ENCODE assay signal across 24 mouse cellular contexts in genomic region chr15:81553455-81553854, GRCm38 (mm10). TPM values are rescaled to one million over a fixed set of nuclear protein-coding genes. Genes with fewer than 3 reads are reported as not detected.
A peak's percentile ranks its signal among the peaks of the same experiment; 100 is the strongest.
DNase-seq lines count a peak whose midpoint lies in the region; ATAC-seq and TF ChIP-seq lines count a peak whose summit lies in the region.
"Had no signal": no experiment of that assay in that cellular context is flagged by ENCODE, and none has a peak within 500 bp of the region (broad histone marks: within the 10 kb centered on the region; RNA-seq: fewer than 3 reads in every experiment).

No protein-coding gene starts in this region.

- 66% methylated on average over 1 of the region's 1 CpGs for WGBS in intestine, embryonic 15.5 days
- 75% methylated on average over 1 of the region's 1 CpGs for WGBS in intestine, postnatal 0 days
- 26% methylated on average over 1 of the region's 1 CpGs for WGBS in small intestine, adult 2 months
- 91% methylated on average over 1 of the region's 1 CpGs for WGBS in kidney, embryonic 16.5 days

- no peak for DNase-seq in gastrocnemius, postnatal 10 days
- DNase-seq in urinary bladder, postnatal 25 days (ENCODE audit: low spot score) = no peak
- DNase-seq: adrenal gland, adult 8-10 months; adrenal gland, postnatal 14 days; adrenal gland, postnatal 36 days; cerebellum, adult 11-12 months; cerebellum, adult 2 months; cerebellum, adult 9-11 months; cerebellum, postnatal 14 days; cerebellum, postnatal 36 days; embryo, embryonic 11 days had no signal

- H3K36me3 ChIP-seq in intestine, embryonic 15.5 days = no peaks in the 10 kb centered on the region
- no peaks in the 10 kb centered on the region for H3K36me3 ChIP-seq in intestine, postnatal 0 days (ENCODE audit: control insufficient read depth, insufficient read depth)
- no peaks in the 10 kb centered on the region for H3K36me3 ChIP-seq in small intestine, adult 2 months (ENCODE audit: control insufficient read depth, insufficient read depth, low read length)
- no peaks in the 10 kb centered on the region for H3K36me3 ChIP-seq in kidney, embryonic 16.5 days (ENCODE audit: insufficient read depth, low read length)
- H3K36me3 ChIP-seq: embryonic facial prominence, embryonic 13.5 days; embryonic facial prominence, embryonic 15.5 days; forebrain, embryonic 10.5 days; forebrain, embryonic 12.5 days had no signal

- ATAC-seq in intestine, embryonic 15.5 days = peak; percentile 57
- peak; percentile 76 for ATAC-seq in intestine, postnatal 0 days
- no peak for ATAC-seq in kidney, embryonic 16.5 days (ENCODE audit: low FRiP score, low TSS enrichment)
- ATAC-seq: activated CD4-positive, CD25-positive, alpha-beta regulatory T cell, adult 4 months; forebrain, embryonic 14.5 days; forebrain, embryonic 16.5 days; Patski had no signal

- no peak overlapping the region for H3K4me2 ChIP-seq in intestine, embryonic 15.5 days (replicated peaks)
- no peak overlapping the region for H3K4me2 ChIP-seq in intestine, postnatal 0 days (replicated peaks; ENCODE audit: low read depth)
- H3K4me2 ChIP-seq in kidney, embryonic 16.5 days (replicated peaks; ENCODE audit: low read depth, low read length) = no peak overlapping the region
- H3K4me2 ChIP-seq: embryonic facial prominence, embryonic 13.5 days; embryonic facial prominence, embryonic 15.5 days; forebrain, embryonic 12.5 days had no signal

- no peak for TF ChIP-seq POLR2A in small intestine, adult 2 months (IDR thresholded peaks at IDR 0.05; ENCODE audit: low read depth, low read length)

- no peak overlapping the region for H3K9ac ChIP-seq in intestine, embryonic 15.5 days
- H3K9ac ChIP-seq in intestine, postnatal 0 days (ENCODE audit: low read depth, low read length) = no peak overlapping the region
- H3K9ac ChIP-seq in kidney, embryonic 16.5 days (replicated peaks; ENCODE audit: low read length) = no peak overlapping the region
- H3K9ac ChIP-seq: embryonic facial prominence, embryonic 13.5 days; embryonic facial prominence, embryonic 15.5 days; forebrain, embryonic 12.5 days had no signal

- TF ChIP-seq CTCF in intestine, postnatal 0 days (IDR thresholded peaks at IDR 0.05; ENCODE audit: low read depth) = no peak
- no peak for TF ChIP-seq CTCF in small intestine, adult 2 months (IDR thresholded peaks at IDR 0.05; ENCODE audit: extremely low read depth, insufficient read length, insufficient replicate concordance, low read depth, low read length)

- no peak overlapping the region for H3K4me3 ChIP-seq in intestine, embryonic 15.5 days (replicated peaks)
- H3K4me3 ChIP-seq in intestine, postnatal 0 days (ENCODE audit: low read depth, low read length) = no peak overlapping the region
- no peak overlapping the region for H3K4me3 ChIP-seq in small intestine, adult 2 months (ENCODE audit: low read depth, low read length)
- H3K4me3 ChIP-seq in kidney, embryonic 16.5 days (ENCODE audit: low read length) = no peak overlapping the region
- H3K4me3 ChIP-seq: embryonic facial prominence, embryonic 13.5 days; embryonic facial prominence, embryonic 15.5 days; erythroblast, embryonic 14.5 days; forebrain, embryonic 10.5 days; forebrain, embryonic 12.5 days had no signal

- no peak overlapping the region for H3K27ac ChIP-seq in intestine, embryonic 15.5 days
- 0 out of 2 replicates have a peak overlapping the region, but pooled peaks have one; percentile 3 for H3K27ac ChIP-seq in intestine, postnatal 0 days (ENCODE audit: low read depth, low read length)
- peak overlapping the region; percentile 69 for H3K27ac ChIP-seq in small intestine, adult 2 months (ENCODE audit: insufficient read depth, low read depth, low read length)
- no peak overlapping the region for H3K27ac ChIP-seq in kidney, embryonic 16.5 days (ENCODE audit: low read length)
- H3K27ac ChIP-seq: embryonic facial prominence, embryonic 13.5 days; embryonic facial prominence, embryonic 15.5 days; forebrain, embryonic 10.5 days; forebrain, embryonic 12.5 days had no signal

- no peaks in the 10 kb centered on the region for H3K9me3 ChIP-seq in intestine, embryonic 15.5 days
- no peaks in the 10 kb centered on the region for H3K9me3 ChIP-seq in intestine, postnatal 0 days (ENCODE audit: control insufficient read depth)
- 0 out of 2 replicates have a peak, but pooled peaks cover 2% of the 10 kb centered on the region for H3K9me3 ChIP-seq in kidney, embryonic 16.5 days (ENCODE audit: low read length)
- H3K9me3 ChIP-seq: embryonic facial prominence, embryonic 13.5 days; embryonic facial prominence, embryonic 15.5 days; forebrain, embryonic 10.5 days; forebrain, embryonic 12.5 days had no signal

- H3K4me1 ChIP-seq in intestine, embryonic 15.5 days (replicated peaks) = peaks cover 3% of the 10 kb centered on the region; the same call in 1 of the 2 replicates
- H3K4me1 ChIP-seq in intestine, postnatal 0 days (replicated peaks; ENCODE audit: control insufficient read depth, insufficient read depth, low read length) = no peaks in the 10 kb centered on the region
- peaks cover 3% of the 10 kb centered on the region; the same call in 1 of the 2 replicates for H3K4me1 ChIP-seq in small intestine, adult 2 months (ENCODE audit: control insufficient read depth, insufficient read depth, insufficient read length, low read length)
- H3K4me1 ChIP-seq in kidney, embryonic 16.5 days (ENCODE audit: insufficient read depth, low read length) = peaks cover 3% of the 10 kb centered on the region; the same call in 1 of the 2 replicates
- H3K4me1 ChIP-seq: embryonic facial prominence, embryonic 13.5 days; embryonic facial prominence, embryonic 15.5 days; forebrain, embryonic 12.5 days had no signal

- no peaks in the 10 kb centered on the region for H3K27me3 ChIP-seq in intestine, embryonic 15.5 days (replicated peaks)
- no peaks in the 10 kb centered on the region for H3K27me3 ChIP-seq in intestine, postnatal 0 days (replicated peaks; ENCODE audit: control insufficient read depth, insufficient read depth, low read length)
- no peaks in the 10 kb centered on the region for H3K27me3 ChIP-seq in small intestine, adult 2 months (ENCODE audit: control insufficient read depth, insufficient read depth, low read length)
- H3K27me3 ChIP-seq in kidney, embryonic 16.5 days (ENCODE audit: insufficient read depth, low read length) = no peaks in the 10 kb centered on the region
- H3K27me3 ChIP-seq: embryonic facial prominence, embryonic 13.5 days; embryonic facial prominence, embryonic 15.5 days; forebrain, embryonic 12.5 days; Patski had no signal

RNA-seq across cellular contexts. Expression of gene Ep300, which starts 31.7 kb away (rescaled TPM):
- 12.7 and 15.0 TPM in 2 replicates for polyA plus RNA-seq in intestine, embryonic 15.5 days (2015; fragmentation: Nextera tagmentation; extraction: Ambion mirVana)
- polyA plus RNA-seq in intestine, postnatal 0 days (2015; fragmentation: Nextera tagmentation; extraction: Ambion mirVana) = 8.9 and 10.0 TPM in 2 replicates
- 16.9 and 33.3 TPM in 2 replicates for polyA plus RNA-seq in small intestine, adult 2 months (2012; rRNA removed)
- 15.2 and 20.9 TPM in 2 replicates for polyA plus RNA-seq in kidney, embryonic 16.5 days (2015; fragmentation: Nextera tagmentation; extraction: Ambion mirVana)
- 10 to 100 TPM; 31.2 to 38.4 TPM for total RNA-seq in gastrocnemius, postnatal 10 days (2021)

Comparison
In these comparisons a context has a peak if more than half of its experiments do, and no peak if none do; other contexts are left out.
1. H3K27ac ChIP-seq: peak in intestine, postnatal 0 days (single experiment) and small intestine, adult 2 months (single experiment); none in intestine, embryonic 15.5 days (single experiment) and kidney, embryonic 16.5 days (single experiment).